In the genomic region with DNA sequence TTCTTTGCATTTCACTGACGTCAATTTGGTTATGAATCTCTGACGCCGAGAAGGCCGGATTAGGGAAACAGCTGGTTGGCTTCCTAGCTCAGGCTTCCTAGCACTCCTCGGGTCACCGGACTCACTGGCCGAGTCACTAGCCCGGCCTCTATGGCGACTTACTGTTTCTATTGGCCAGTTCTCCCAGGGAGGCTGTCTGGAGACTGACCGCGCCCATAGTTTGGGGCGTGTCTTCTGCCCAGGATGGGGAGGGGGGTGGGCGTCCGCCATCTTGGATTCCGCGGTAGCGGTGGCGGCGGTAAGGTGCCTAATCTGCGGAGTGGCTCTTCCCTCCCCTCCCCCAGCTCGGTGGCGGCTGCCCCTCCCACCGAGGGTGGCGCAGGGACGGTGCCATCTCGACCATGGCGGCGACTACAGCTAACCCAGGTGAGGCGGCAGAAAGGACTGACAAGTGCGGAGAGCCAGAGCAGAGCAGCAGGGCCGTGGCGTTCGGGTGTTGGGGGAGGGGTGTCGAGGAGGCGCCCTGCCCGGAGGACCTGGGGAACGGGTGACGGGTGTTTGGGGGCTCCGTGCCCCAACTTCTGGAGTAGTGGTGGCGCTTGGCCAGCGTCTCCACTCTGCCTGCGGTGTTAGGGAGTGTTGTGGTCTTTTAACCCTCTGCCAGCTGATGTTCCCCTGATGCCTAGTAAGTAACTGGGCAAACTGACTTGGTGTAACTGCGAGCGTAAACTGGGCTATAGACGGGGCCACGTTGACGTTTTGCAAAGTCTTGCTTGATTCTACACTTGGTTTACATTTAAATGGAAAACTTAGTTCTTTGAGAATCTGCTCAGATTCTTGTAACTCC, we compare ENCODE assay signal across 8 mouse cellular contexts. TPM values are rescaled to one million over a fixed set of nuclear protein-coding genes. Genes with fewer than 3 reads are reported as not detected.
DNase-seq lines count a peak whose midpoint lies in the region; ATAC-seq lines count a peak whose summit lies in the region.

Gene Arnt (plus strand): TSS at position 253 of the 847 bp plus-strand sequence.

- H3K9me3 ChIP-seq in heart, embryonic 13.5 days, result no peaks in the 10 kb centered on the region
- no peaks in the 10 kb centered on the region for H3K9me3 ChIP-seq in liver, embryonic 12.5 days (replicated peaks)
- no peaks in the 10 kb centered on the region for H3K9me3 ChIP-seq in stomach, embryonic 15.5 days

- peak within 1 kb of the TSS; percentile 83 for H3K27ac ChIP-seq in brown adipose tissue, adult 24 weeks (replicated peaks; ENCODE audit: low read depth, low read length)
- H3K27ac ChIP-seq in heart, embryonic 13.5 days (replicated peaks), result peak within 1 kb of the TSS; percentile 90
- H3K27ac ChIP-seq in liver, embryonic 12.5 days, result peak within 1 kb of the TSS; percentile 93
- H3K27ac ChIP-seq in stomach, embryonic 15.5 days, result peak within 1 kb of the TSS; percentile 65

- H3K9ac ChIP-seq in heart, embryonic 13.5 days, result peak within 1 kb of the TSS; percentile 93
- peak within 1 kb of the TSS; percentile 93 for H3K9ac ChIP-seq in liver, embryonic 12.5 days
- peak within 1 kb of the TSS; percentile 63 for H3K9ac ChIP-seq in stomach, embryonic 15.5 days

- H3K4me2 ChIP-seq in heart, embryonic 13.5 days, result peak within 1 kb of the TSS; percentile 84
- peak within 1 kb of the TSS; percentile 74 for H3K4me2 ChIP-seq in liver, embryonic 12.5 days
- H3K4me2 ChIP-seq in stomach, embryonic 15.5 days, result peak within 1 kb of the TSS; percentile 52

- peaks cover 8% of the 10 kb centered on the region for H3K4me1 ChIP-seq in brown adipose tissue, adult 24 weeks (ENCODE audit: control insufficient read depth, insufficient read depth, insufficient read length, low read length)
- peaks cover 26% of the 10 kb centered on the region for H3K4me1 ChIP-seq in heart, embryonic 13.5 days
- H3K4me1 ChIP-seq in liver, embryonic 12.5 days, result peaks cover 36% of the 10 kb centered on the region
- H3K4me1 ChIP-seq in stomach, embryonic 15.5 days, result no peaks in the 10 kb centered on the region

- H3K4me3 ChIP-seq in brown adipose tissue, adult 24 weeks (ENCODE audit: insufficient read depth, low read depth, low read length), result peak within 1 kb of the TSS; percentile 95
- H3K4me3 ChIP-seq in heart, embryonic 13.5 days, result peak within 1 kb of the TSS; percentile 88
- peak within 1 kb of the TSS; percentile 87 for H3K4me3 ChIP-seq in liver, embryonic 12.5 days
- peak within 1 kb of the TSS; percentile 77 for H3K4me3 ChIP-seq in stomach, embryonic 15.5 days (replicated peaks)

- peak; percentile 95 for DNase-seq in CD4-positive, CD25-positive, alpha-beta regulatory T cell, adult 2 months (ENCODE audit: low read depth, low spot score)
- peak; percentile 76 for DNase-seq in fat pad, adult 2 months (ENCODE audit: extremely low read depth, low read depth, low spot score)
- peak; percentile 95 for DNase-seq in kidney, postnatal 10 days
- peak; percentile 88 to 90 for DNase-seq in natural killer cell, adult 2 months (ENCODE audit: low spot score in 2 of 2)

- H3K36me3 ChIP-seq in heart, embryonic 13.5 days, result peaks cover 27% of the 10 kb centered on the region
- peaks cover 24% of the 10 kb centered on the region for H3K36me3 ChIP-seq in liver, embryonic 12.5 days
- peaks cover 16% of the 10 kb centered on the region; the same call in 1 of the 2 replicates for H3K36me3 ChIP-seq in stomach, embryonic 15.5 days

- WGBS in heart, embryonic 13.5 days, result under 1% methylated on average over 47 of the region's 47 CpGs
- WGBS in liver, embryonic 12.5 days (ENCODE audit: insufficient replicate concordance), result under 1% methylated on average over 47 of the region's 47 CpGs
- WGBS in stomach, embryonic 15.5 days, result under 1% methylated on average over 47 of the region's 47 CpGs

- no peaks in the 10 kb centered on the region for H3K27me3 ChIP-seq in heart, embryonic 13.5 days (replicated peaks)
- H3K27me3 ChIP-seq in liver, embryonic 12.5 days (replicated peaks), result no peaks in the 10 kb centered on the region; the same call in 1 of the 2 replicates
- H3K27me3 ChIP-seq in stomach, embryonic 15.5 days (replicated peaks), result no peaks in the 10 kb centered on the region

- ATAC-seq in heart, embryonic 13.5 days (ENCODE audit: extremely low read depth, insufficient number of reproducible peaks, low FRiP score, low TSS enrichment), result peak; percentile 99
- ATAC-seq in liver, embryonic 12.5 days, result peak; percentile 100
- ATAC-seq in stomach, embryonic 15.5 days (ENCODE audit: insufficient read depth, low FRiP score, low read depth), result peak; percentile 100

RNA-seq across cellular contexts. Expression of gene Arnt, which starts in this region (rescaled TPM):
- 17.2 and 18.4 TPM in 2 replicates for polyA plus RNA-seq in brown adipose tissue, adult 24 weeks (2012; ENCODE audit: insufficient read depth, insufficient read length, missing spikeins)
- polyA plus RNA-seq in heart, embryonic 13.5 days (2015; fragmentation: Nextera tagmentation; extraction: Ambion mirVana), result 28.6 and 28.7 TPM in 2 replicates
- 22.8 and 25.8 TPM in 2 replicates for polyA plus RNA-seq in liver, embryonic 12.5 days (2016; fragmentation: Nextera tagmentation; extraction: Ambion mirVana)
- 38.6 and 42.4 TPM in 2 replicates for polyA plus RNA-seq in stomach, embryonic 15.5 days (2015; fragmentation: Nextera tagmentation; extraction: Ambion mirVana)

Comparison
In these comparisons a context has a peak if more than half of its experiments do, and no peak if none do; other contexts are left out.
1. Peak in every context shown above with its lines: DNase-seq, ATAC-seq, H3K4me3 ChIP-seq and H3K27ac ChIP-seq.